Mouse (Mus musculus) lung, adult 2 months (tissue): ENCODE data around the gene Dusp6.

Experiments used
- CTCF ChIP-seq: fragments of 200-500 bp; IDR thresholded peaks from 2 replicates; pipeline ENCODE4 v1.5.1; 2011; ENCODE audit warnings: mild to moderate bottlenecking, low read length, control low read depth; ENCODE audit not compliant: insufficient read depth
- POLR2A ChIP-seq: fragments of 200-500 bp; IDR thresholded peaks from 2 replicates; pipeline ENCODE4 v1.6.1; 2011; ENCODE audit warnings: low read depth, mild to moderate bottlenecking, control low read depth, low read length, borderline replicate concordance; ENCODE audit errors: extremely low read depth

- TF ChIP-seq POLR2A (no peak), CTCF (no peak)
Measured at GRCm38 (mm10) chr10:99293111-99293640, 30.1 kb downstream of the Dusp6 start.
